Mouse (Mus musculus) G1E (cell line): ENCODE measurements around the gene Tmf1. TPM values are rescaled to one million over a fixed set of nuclear protein-coding genes. Genes with fewer than 3 reads are reported as not detected.

Experiments
- ATAC-seq: 2 replicates; pipeline ENCODE4 v1.8.0; 2016; ENCODE audit warnings: mild to moderate bottlenecking; ENCODE audit not compliant: insufficient number of reproducible peaks, poor library complexity, low FRiP score, severe bottlenecking; ENCODE audit errors: extremely low read depth
- DNase-seq: peaks from one replicate; pipeline ENCODE4 v3.0.0; 2012; ENCODE audit warnings: low spot score
- H3K27me3 ChIP-seq: 2 replicates; pipeline ENCODE4 v1.6.1; 2012; ENCODE audit warnings: mild to moderate bottlenecking, low read length, inconsistent platforms; ENCODE audit not compliant: insufficient read depth
- H3K36me3 ChIP-seq: replicated peaks from 2 replicates; pipeline ENCODE3; 2012; ENCODE audit warnings: mild to moderate bottlenecking, inconsistent platforms
- H3K4me1 ChIP-seq: 2 replicates; pipeline ENCODE4 v1.6.1; 2012; ENCODE audit warnings: low read depth, low read length, inconsistent platforms, mixed read lengths; ENCODE audit not compliant: insufficient read depth
- H3K4me3 ChIP-seq: 2 replicates; pipeline ENCODE4 v1.5.1; 2012; ENCODE audit warnings: low read depth, mild to moderate bottlenecking, inconsistent platforms, low read length, moderate library complexity, mixed read lengths
- H3K9me3 ChIP-seq: replicated peaks from 2 replicates; pipeline ENCODE4 v1.6.1; 2012; ENCODE audit warnings: inconsistent platforms
- CTCF ChIP-seq: IDR thresholded peaks from 2 replicates; pipeline ENCODE4 v1.5.1; 2012; ENCODE audit warnings: low read depth, low read length, inconsistent platforms, mixed read lengths
- GATA1 ChIP-seq: IDR thresholded peaks from 2 replicates; pipeline ENCODE4 v1.6.1; 2012; ENCODE audit warnings: borderline replicate concordance, low read length, inconsistent platforms, mixed read lengths
- GATA2 ChIP-seq: IDR thresholded peaks from 2 replicates; pipeline ENCODE4 v1.6.1; 2012; ENCODE audit warnings: low read depth, low read length, inconsistent platforms, borderline replicate concordance
- POLR2AphosphoS5 ChIP-seq: IDR thresholded peaks from 2 replicates; pipeline ENCODE4 v1.6.1; 2012; ENCODE audit warnings: low read depth, low read length, inconsistent platforms; ENCODE audit not compliant: insufficient replicate concordance
- TAL1 ChIP-seq: conservative IDR thresholded peaks from 2 replicates; pipeline ENCODE4 v1.6.1; 2012; ENCODE audit warnings: low read depth, low read length, inconsistent platforms, mixed read lengths
- polyA plus RNA-seq: library from polyadenylated mRNA; stranded (reverse); fragments of >175 nt; gene quantifications from 2 replicates; pipeline ENCODE4 v1.2.3, GENCODE M21; 2012
- total RNA-seq, 2 experiments: library from RNA; stranded (forward) in 1 of 2; stranded (reverse) in 1 of 2; fragments of 200-1000 nt in 1 of 2; fragments of >200 nt in 1 of 2; fragmentation: Nextera tagmentation in 1 of 2; gene quantifications; 2 replicates each; pipeline ENCODE4 v1.2.3; 2014 to 2017

Gene Tmf1
- total and polyA plus RNA-seq, 3 experiments: 6.6 to 121 (median 38.5) TPM

GRCm38 (mm10) chr6:97141811-97142210 is 37.1 kb downstream of the Tmf1 start:
- no peak for ATAC-seq
- no peaks in the 10 kb centered on the region for H3K27me3 ChIP-seq
- no peak overlapping the region for H3K4me3 ChIP-seq
- DNase-seq: no peak
- H3K36me3 ChIP-seq: peaks cover 61% of the 10 kb centered on the region
- no peaks in the 10 kb centered on the region for H3K9me3 ChIP-seq
- TF ChIP-seq POLR2AphosphoS5 (no peak), GATA2 (no peak)
- H3K4me1 ChIP-seq: no peaks in the 10 kb centered on the region

GRCm38 (mm10) chr6:97132707-97133303 is 46.1 kb downstream of the Tmf1 start:
- H3K36me3 ChIP-seq: peaks cover 39% of the 10 kb centered on the region

GRCm38 (mm10) chr6:97131808-97132207 is 47.1 kb downstream of the Tmf1 start:
- Histone ChIP-seq H3K9me3 (no peaks in the 10 kb centered on the region), H3K4me3 (no peak overlapping the region), H3K27me3 (no peaks in the 10 kb centered on the region), H3K36me3 (peaks cover 43% of the 10 kb centered on the region), H3K4me1 (no peaks in the 10 kb centered on the region)
- DNase-seq: no peak
- ATAC-seq: no peak
- TF ChIP-seq CTCF (no peak), POLR2AphosphoS5 (no peak), GATA2 (no peak), GATA1 (no peak), TAL1 (no peak)

More at GRCm38 (mm10) chr6:97132707-97133303, 46.1 kb downstream of the Tmf1 start:
- ATAC-seq (no peak), DNase-seq (no peak)
- Histone ChIP-seq H3K4me1 (no peaks in the 10 kb centered on the region), H3K9me3 (no peaks in the 10 kb centered on the region), H3K27me3 (no peaks in the 10 kb centered on the region), H3K4me3 (no peak overlapping the region)
- TF ChIP-seq CTCF (no peak), TAL1 (no peak), GATA2 (no peak), GATA1 (no peak), POLR2AphosphoS5 (no peak)

GRCm38 (mm10) chr6:97130979-97131378 is 47.9 kb downstream of the Tmf1 start:
- no peaks in the 10 kb centered on the region for H3K4me1 ChIP-seq
- DNase-seq (no peak), ATAC-seq (no peak)
- H3K4me3 ChIP-seq: no peak overlapping the region
- TF ChIP-seq CTCF (no peak), POLR2AphosphoS5 (no peak), GATA2 (no peak), TAL1 (no peak), GATA1 (no peak)
- H3K27me3 ChIP-seq: no peaks in the 10 kb centered on the region
- H3K36me3 ChIP-seq: peaks cover 41% of the 10 kb centered on the region
- H3K9me3 ChIP-seq: no peaks in the 10 kb centered on the region

- no peak overlapping the region for H3K4me3 ChIP-seq
- H3K36me3 ChIP-seq: peaks cover 38% of the 10 kb centered on the region
- H3K27me3 ChIP-seq: no peaks in the 10 kb centered on the region
- H3K4me1 ChIP-seq: peaks cover 3% of the 10 kb centered on the region; the same call in 1 of the 2 replicates
- no peak for TF ChIP-seq CTCF
- no peak for TF ChIP-seq POLR2AphosphoS5
- no peak for TF ChIP-seq GATA2
- no peak for TF ChIP-seq TAL1
- no peak for TF ChIP-seq GATA1
- DNase-seq (no peak), ATAC-seq (no peak)
- H3K9me3 ChIP-seq: no peaks in the 10 kb centered on the region
These were observed 54.4 kb downstream of the Tmf1 start for GRCm38 (mm10) chr6:97124336-97125010.

- no peaks in the 10 kb centered on the region for H3K27me3 ChIP-seq
- no peak for TF ChIP-seq GATA2
- no peak for TF ChIP-seq GATA1
- H3K4me3 ChIP-seq: no peak overlapping the region
- H3K9me3 ChIP-seq: no peaks in the 10 kb centered on the region
- peaks cover 54% of the 10 kb centered on the region for H3K36me3 ChIP-seq
- DNase-seq (no peak), ATAC-seq (no peak)
- peaks cover 11% of the 10 kb centered on the region for H3K4me1 ChIP-seq
These were observed 58.0 kb downstream of the Tmf1 start for GRCm38 (mm10) chr6:97120922-97121321.

GRCm38 (mm10) chr6:97118327-97118726 is 60.6 kb downstream of the Tmf1 start:
- TF ChIP-seq TAL1: no peak
- TF ChIP-seq GATA2: no peak
- TF ChIP-seq CTCF: no peak
- no peak for TF ChIP-seq POLR2AphosphoS5
- peaks cover 56% of the 10 kb centered on the region for H3K36me3 ChIP-seq
- DNase-seq (no peak), ATAC-seq (no peak)
- H3K4me3 ChIP-seq: no peak overlapping the region
- no peaks in the 10 kb centered on the region for H3K9me3 ChIP-seq
- no peaks in the 10 kb centered on the region for H3K27me3 ChIP-seq
- H3K4me1 ChIP-seq: peaks cover 11% of the 10 kb centered on the region
